Mouse (Mus musculus) ovary, postnatal 10 days (tissue): ENCODE measurements around the gene Wfdc15b.

Experiments
- DNase-seq: peaks from one replicate; pipeline ENCODE4 v3.0.0; 2022; ENCODE audit warnings: low spot score

Gene Wfdc15b

GRCm38 (mm10) chr2:164180124-164180523 lies 41.3 kb downstream of the Wfdc15b start:
- no peak for DNase-seq

GRCm38 (mm10) chr2:164177831-164178230 lies 43.6 kb downstream of the Wfdc15b start:
- no peak for DNase-seq

GRCm38 (mm10) chr2:164175850-164176249 lies 45.6 kb downstream of the Wfdc15b start:
- no peak for DNase-seq

DNA sequence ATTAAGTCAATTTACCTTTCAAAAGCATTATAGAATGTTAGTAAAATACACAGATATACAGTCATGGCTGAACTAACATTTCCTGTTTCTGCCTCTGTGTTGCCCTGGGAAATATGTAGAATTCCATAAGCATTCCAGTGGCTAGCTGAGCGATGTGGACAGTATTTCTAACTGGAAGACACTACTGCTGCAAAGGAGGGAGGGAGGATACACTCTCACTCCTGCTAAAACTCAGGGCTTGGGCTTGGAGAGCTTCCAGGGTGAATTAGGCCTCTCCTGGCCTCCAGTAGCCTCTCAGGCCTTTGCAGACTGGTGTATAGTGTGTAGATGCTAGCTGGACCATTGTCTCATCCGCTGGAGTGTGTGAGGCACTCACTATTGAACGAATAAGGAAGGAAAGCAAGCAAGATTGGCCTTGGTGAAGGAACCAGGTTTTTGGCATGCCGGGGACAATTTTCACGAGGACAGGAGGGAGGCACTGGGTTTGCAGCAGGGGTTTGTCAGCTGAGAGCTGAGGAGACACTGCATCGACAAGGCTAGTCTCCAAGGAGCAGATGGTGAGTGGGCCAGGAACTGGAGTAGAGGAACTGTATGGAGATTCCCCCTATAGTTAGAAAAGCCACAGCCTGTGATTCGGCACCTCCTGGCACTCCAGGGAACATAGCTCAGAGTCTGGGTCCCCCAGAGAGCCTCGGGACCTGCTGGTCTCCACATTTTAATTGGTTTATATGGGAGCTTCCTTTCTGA lies 46.6 kb downstream of the Wfdc15b start:
- no peak for DNase-seq

GRCm38 (mm10) chr2:164173394-164173793 lies 48.1 kb downstream of the Wfdc15b start:
- DNase-seq: no peak

DNA sequence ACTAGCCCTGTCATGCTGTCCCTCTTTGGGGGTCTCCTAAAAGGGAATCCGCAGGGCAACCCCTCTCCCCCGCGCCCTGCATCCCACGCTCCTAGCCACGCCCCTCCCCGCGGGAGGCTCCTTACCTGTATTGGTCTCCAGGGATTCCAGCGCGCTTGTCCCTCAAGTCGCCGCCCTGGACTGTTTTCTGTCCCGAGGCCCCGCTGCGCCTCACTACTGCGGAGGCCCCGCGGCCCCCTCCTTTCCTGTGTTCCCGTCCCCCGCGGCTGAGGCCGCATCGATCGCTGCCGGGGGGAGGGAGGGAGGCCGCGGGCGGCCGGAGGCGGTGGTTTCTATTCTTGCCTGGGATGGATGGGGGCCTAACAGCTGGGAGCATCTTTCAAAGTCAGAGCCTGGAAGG lies 50.6 kb downstream of the Wfdc15b start, which contains the start of gene Kcns1:
TSS of gene Kcns1 (minus strand) at position 212 of the 400 bp plus-strand sequence.
- no peak for DNase-seq

GRCm38 (mm10) chr2:164170326-164170725 lies 51.1 kb downstream of the Wfdc15b start:
- no peak for DNase-seq

- DNase-seq: no peak
Measured at GRCm38 (mm10) chr2:164168571-164168946, 52.9 kb downstream of the Wfdc15b start.

GRCm38 (mm10) chr2:164167752-164168570 lies 53.5 kb downstream of the Wfdc15b start:
- no peak for DNase-seq

- DNase-seq: no peak
Measured at GRCm38 (mm10) chr2:164164941-164165340, 56.5 kb downstream of the Wfdc15b start.
